Mouse (Mus musculus) kidney, embryonic 14.5 days (tissue): Measurements from ENCODE around the gene Gpr155. TPM values are rescaled to one million over a fixed set of nuclear protein-coding genes. Genes with fewer than 3 reads are reported as not detected.
A peak's percentile ranks its signal among the peaks of the same experiment; 100 is the strongest.

Source experiments
- ATAC-seq: fragments of 200-750 bp; cut with Nextera tagmentation; 2 replicates; pipeline ENCODE4 v1.8.0; 2017; ENCODE audit warnings: moderate number of reproducible peaks, mild to moderate bottlenecking, moderate TSS enrichment, moderate library complexity; ENCODE audit not compliant: low FRiP score, low TSS enrichment
- H3K27ac ChIP-seq: fragments of 300-500 bp; sonication (generic); 2 replicates; pipeline ENCODE4 v1.5.1; 2014; ENCODE audit warnings: low read depth, mild to moderate bottlenecking, low read length, moderate library complexity, mixed read lengths
- H3K27me3 ChIP-seq: fragments of 300-500 bp; sonication (generic); 2 replicates; pipeline ENCODE4 v1.6.1; 2014; ENCODE audit warnings: mild to moderate bottlenecking, low read length; ENCODE audit not compliant: control insufficient read depth, insufficient read depth
- H3K36me3 ChIP-seq: fragments of 300-500 bp; sonication (generic); 2 replicates; pipeline ENCODE4 v1.6.1; 2014; ENCODE audit warnings: low read length, mixed read lengths; ENCODE audit not compliant: control insufficient read depth, insufficient read depth
- H3K4me1 ChIP-seq: fragments of 300-500 bp; sonication (generic); 2 replicates; pipeline ENCODE4 v1.6.1; 2014; ENCODE audit warnings: low read length, mixed read lengths; ENCODE audit not compliant: control insufficient read depth, insufficient read depth
- H3K4me2 ChIP-seq: fragments of 300-500 bp; sonication (generic); replicated peaks from 2 replicates; pipeline ENCODE4 v1.6.1; 2014; ENCODE audit warnings: low read depth, mild to moderate bottlenecking, low read length
- H3K4me3 ChIP-seq: fragments of 300-500 bp; sonication (generic); 2 replicates; pipeline ENCODE4 v1.5.1; 2014; ENCODE audit warnings: mild to moderate bottlenecking, low read length
- H3K9ac ChIP-seq: fragments of 300-500 bp; sonication (generic); 2 replicates; pipeline ENCODE4 v1.6.1; 2014; ENCODE audit warnings: low read depth, mild to moderate bottlenecking, low read length, moderate library complexity
- H3K9me3 ChIP-seq: fragments of 300-500 bp; sonication (generic); 2 replicates; pipeline ENCODE4 v1.6.1; 2016; ENCODE audit warnings: low read length; ENCODE audit not compliant: control insufficient read depth
- WGBS: fragments of 180-500 bp; shearing (Covaris S2); extraction: QIAGEN DNeasy Blood & Tissue Kit; methylation state at CpG from one replicate; pipeline ENCODE4 v1.1.7; 2014; 5-methylcytosine and 5-hydroxymethylcytosine counted together
- polyA plus RNA-seq: library from polyadenylated mRNA; unstranded; fragments of >200 nt; fragmentation: Nextera tagmentation; extraction: Ambion mirVana; gene quantifications from 2 replicates; pipeline ENCODE4 v1.2.1, GENCODE M21; 2014

Gpr155 gene
- polyA plus RNA-seq = 4.9 and 6.9 TPM in 2 replicates

- Histone ChIP-seq H3K9me3 (no peaks in the 10 kb centered on the region), H3K9ac (peak within 1 kb of the TSS; percentile 66), H3K36me3 (no peaks in the 10 kb centered on the region), H3K4me2 (peak within 1 kb of the TSS; percentile 98), H3K27me3 (no peaks in the 10 kb centered on the region), H3K4me1 (no peaks in the 10 kb centered on the region; the same call in 1 of the 2 replicates), H3K27ac (peak within 1 kb of the TSS; percentile 57), H3K4me3 (peak within 1 kb of the TSS; percentile 70)
- under 1% methylated on average over 37 of the region's 44 CpGs for WGBS
- ATAC-seq = peak; percentile 99
These were observed at the start of gene Gpr155 for GRCm38 (mm10) chr2:73386356-73387046. Gene Gpr155, minus strand, starts transcription at chr2:73386572.

GRCm38 (mm10) chr2:73435847-73436246, 49.5 kb upstream of the Gpr155 start:
- Histone ChIP-seq H3K36me3 (peaks cover 32% of the 10 kb centered on the region), H3K4me1 (no peaks in the 10 kb centered on the region), H3K4me2 (no peak overlapping the region), H3K4me3 (no peak overlapping the region), H3K9ac (no peak overlapping the region), H3K9me3 (no peaks in the 10 kb centered on the region), H3K27ac (no peak overlapping the region), H3K27me3 (no peaks in the 10 kb centered on the region)
- ATAC-seq = no peak
- 93% methylated on average over 2 of the region's 2 CpGs for WGBS

GRCm38 (mm10) chr2:73431959-73432396, 45.6 kb upstream of the Gpr155 start:
- Histone ChIP-seq H3K27ac (no peak overlapping the region), H3K9ac (no peak overlapping the region), H3K9me3 (no peaks in the 10 kb centered on the region), H3K4me3 (peak overlapping the region; percentile 8; the same call in 1 of the 2 replicates), H3K4me2 (peak overlapping the region; percentile 27), H3K4me1 (no peaks in the 10 kb centered on the region), H3K27me3 (no peaks in the 10 kb centered on the region), H3K36me3 (peaks cover 22% of the 10 kb centered on the region)
- 0 out of 2 replicates have a peak, but pooled peaks have one; percentile 21 for ATAC-seq
- WGBS = 34% methylated on average over 14 of the region's 14 CpGs

GRCm38 (mm10) chr2:73428803-73429468, 42.6 kb upstream of the Gpr155 start:
- no peak for ATAC-seq
- Histone ChIP-seq H3K4me3 (no peak overlapping the region), H3K9ac (no peak overlapping the region), H3K9me3 (no peaks in the 10 kb centered on the region), H3K4me1 (no peaks in the 10 kb centered on the region), H3K27ac (no peak overlapping the region), H3K36me3 (peaks cover 4% of the 10 kb centered on the region; the same call in 1 of the 2 replicates), H3K4me2 (no peak overlapping the region), H3K27me3 (no peaks in the 10 kb centered on the region)
- WGBS = 67% methylated on average over 21 of the region's 21 CpGs

- no peak overlapping the region for H3K4me2 ChIP-seq
- no peaks in the 10 kb centered on the region for H3K27me3 ChIP-seq
- no peak for ATAC-seq
- H3K4me3 ChIP-seq = no peak overlapping the region
- 38% methylated on average over 1 of the region's 1 CpGs for WGBS
- no peaks in the 10 kb centered on the region for H3K36me3 ChIP-seq
- H3K4me1 ChIP-seq = no peaks in the 10 kb centered on the region
- no peaks in the 10 kb centered on the region for H3K9me3 ChIP-seq
- H3K27ac ChIP-seq = no peak overlapping the region
- no peak overlapping the region for H3K9ac ChIP-seq
These were observed 40.9 kb upstream of the Gpr155 start for GRCm38 (mm10) chr2:73427293-73427692.

GRCm38 (mm10) chr2:73425822-73426221, 39.5 kb upstream of the Gpr155 start:
- H3K27ac ChIP-seq = no peak overlapping the region
- H3K4me2 ChIP-seq = no peak overlapping the region
- H3K4me1 ChIP-seq = no peaks in the 10 kb centered on the region
- no peak overlapping the region for H3K9ac ChIP-seq
- no peaks in the 10 kb centered on the region for H3K9me3 ChIP-seq
- no peaks in the 10 kb centered on the region for H3K36me3 ChIP-seq
- WGBS = 77% methylated on average over 14 of the region's 14 CpGs
- no peak for ATAC-seq
- no peaks in the 10 kb centered on the region for H3K27me3 ChIP-seq
- H3K4me3 ChIP-seq = no peak overlapping the region

- Histone ChIP-seq H3K4me2 (no peak overlapping the region), H3K36me3 (no peaks in the 10 kb centered on the region), H3K9ac (no peak overlapping the region), H3K9me3 (no peaks in the 10 kb centered on the region), H3K27ac (no peak overlapping the region), H3K4me1 (no peaks in the 10 kb centered on the region), H3K27me3 (peaks cover 3% of the 10 kb centered on the region; the same call in 1 of the 2 replicates), H3K4me3 (no peak overlapping the region)
- no peak for ATAC-seq
- WGBS = 85% methylated on average over 7 of the region's 7 CpGs
These were observed 33.4 kb upstream of the Gpr155 start for GRCm38 (mm10) chr2:73419730-73420129.

GRCm38 (mm10) chr2:73419285-73419684, 32.9 kb upstream of the Gpr155 start:
- H3K36me3 ChIP-seq = no peaks in the 10 kb centered on the region
- H3K4me2 ChIP-seq = no peak overlapping the region
- 38% methylated on average over 4 of the region's 4 CpGs for WGBS
- H3K9ac ChIP-seq = no peak overlapping the region
- peaks cover 3% of the 10 kb centered on the region; the same call in 1 of the 2 replicates for H3K27me3 ChIP-seq
- no peak overlapping the region for H3K4me3 ChIP-seq
- H3K9me3 ChIP-seq = no peaks in the 10 kb centered on the region
- H3K27ac ChIP-seq = no peak overlapping the region
- H3K4me1 ChIP-seq = no peaks in the 10 kb centered on the region
- ATAC-seq = no peak

- Histone ChIP-seq H3K9ac (no peak overlapping the region), H3K4me3 (no peak overlapping the region), H3K9me3 (no peaks in the 10 kb centered on the region), H3K36me3 (no peaks in the 10 kb centered on the region), H3K4me1 (no peaks in the 10 kb centered on the region), H3K27ac (no peak overlapping the region), H3K27me3 (peaks cover 3% of the 10 kb centered on the region; the same call in 1 of the 2 replicates), H3K4me2 (no peak overlapping the region)
- 33% methylated on average over 5 of the region's 5 CpGs for WGBS
- no peak for ATAC-seq
These were observed 29.5 kb upstream of the Gpr155 start for GRCm38 (mm10) chr2:73415892-73416291.
